Mouse (Mus musculus) ES-E14 (cell line): Measurements from ENCODE around the gene Lrmda. TPM values are rescaled to one million over a fixed set of nuclear protein-coding genes. Genes with fewer than 3 reads are reported as not detected.

Source experiments
- DNase-seq: peaks from one replicate; pipeline ENCODE4 v3.0.0-alpha.2; 2013; ENCODE audit warnings: low read depth, low spot score
- H3K27ac ChIP-seq: 2 replicates; pipeline ENCODE4 v1.5.1; 2012; ENCODE audit warnings: low read depth, mild to moderate bottlenecking, low read length, moderate library complexity, mixed read lengths; ENCODE audit not compliant: poor library complexity, insufficient read depth, severe bottlenecking
- H3K36me3 ChIP-seq: 2 replicates; pipeline ENCODE4 v1.6.1; 2012; ENCODE audit warnings: mild to moderate bottlenecking, low read length, moderate library complexity, mixed read lengths; ENCODE audit not compliant: control insufficient read depth, poor library complexity, insufficient read depth, severe bottlenecking
- H3K4me1 ChIP-seq, 2 experiments: fragments of 150-350 bp in 1 of 2; sonication (generic) in 1 of 2; 2 replicates each; pipeline ENCODE4 v1.6.1; 2012; ENCODE audit warnings: low read length in 2 of 2, mild to moderate bottlenecking in 1 of 2, mixed read lengths in 1 of 2; ENCODE audit not compliant: control insufficient read depth in 2 of 2, insufficient read depth in 2 of 2, poor library complexity in 1 of 2
- H3K4me3 ChIP-seq, 2 experiments: fragments of 150-350 bp in 1 of 2; sonication (generic) in 1 of 2; 2 replicates each; pipeline ENCODE4 v1.5.1; 2012; ENCODE audit warnings: low read length in 2 of 2, low read depth in 1 of 2, mild to moderate bottlenecking in 1 of 2, mixed read lengths in 1 of 2; ENCODE audit not compliant: insufficient read depth in 1 of 2, poor library complexity in 1 of 2, severe bottlenecking in 1 of 2
- H3K9ac ChIP-seq: 2 replicates; pipeline ENCODE4 v1.6.1; 2012; ENCODE audit warnings: low read depth, mild to moderate bottlenecking, low read length, mixed read lengths; ENCODE audit not compliant: poor library complexity, insufficient read depth, severe bottlenecking
- H3K9me3 ChIP-seq: fragments of 150-350 bp; sonication (generic); 2 replicates; pipeline ENCODE4 v1.6.1; 2012; ENCODE audit warnings: low read depth, mild to moderate bottlenecking, low read length; ENCODE audit not compliant: control insufficient read depth, insufficient read depth
- CHD2 ChIP-seq: IDR thresholded peaks from 2 replicates; pipeline ENCODE4 v1.6.1; 2014; ENCODE audit warnings: mild to moderate bottlenecking, low read depth, low read length, inconsistent platforms
- HCFC1 ChIP-seq: IDR thresholded peaks from 2 replicates; pipeline ENCODE4 v1.6.1; 2012; ENCODE audit warnings: low read length, inconsistent platforms, borderline replicate concordance; ENCODE audit not compliant: insufficient read depth
- MAFK ChIP-seq: IDR thresholded peaks from 2 replicates; pipeline ENCODE4 v1.6.1; 2014; ENCODE audit warnings: mild to moderate bottlenecking, low read depth, low read length, inconsistent platforms; ENCODE audit not compliant: insufficient read depth
- ZC3H11A ChIP-seq: IDR thresholded peaks from 2 replicates; pipeline ENCODE4 v1.6.1; 2012; ENCODE audit warnings: low read depth, mild to moderate bottlenecking, inconsistent platforms, low read length, borderline replicate concordance
- ZNF384 ChIP-seq: IDR thresholded peaks from 2 replicates; pipeline ENCODE4 v1.6.1; 2012; ENCODE audit warnings: low read depth, low read length, inconsistent platforms
- in situ Hi-C, 2 experiments: fragments of 600-800 bp; cut with MboI; formaldehyde crosslinking; loops; one replicate each; pipeline ENCODE4 v1.15.1; 2025; ENCODE audit warnings: low sequenced_read_pairs in 2 of 2, inconsistent platforms in 1 of 2; ENCODE audit not compliant: unreplicated experiment in 2 of 2
- total RNA-seq: library from RNA; depleted of rRNA; stranded (reverse); fragments of 300-350 nt; gene quantifications from 2 replicates; pipeline ENCODE4 v1.2.3, GENCODE M21; 2012

Lrmda gene
- total RNA-seq, 1 experiment: 0.22 TPM

GRCm38 (mm10) chr14:22952981-22953380 lies 933.5 kb downstream of the Lrmda start:
- Histone ChIP-seq H3K9ac (no peak overlapping the region), H3K4me3 (no peak overlapping the region), H3K27ac (no peak overlapping the region), H3K36me3 (no peaks in the 10 kb centered on the region), H3K4me1 (no peaks in the 10 kb centered on the region), H3K9me3 (no peaks in the 10 kb centered on the region)
- DNase-seq: no peak
- TF ChIP-seq CHD2 (no peak), ZNF384 (no peak), ZC3H11A (no peak), HCFC1 (no peak), MAFK (no peak)
- in situ Hi-C loops: no loop called here

- H3K9ac ChIP-seq: no peak overlapping the region
- in situ Hi-C loops: no loop called here
- H3K4me3 ChIP-seq: no peak overlapping the region
- H3K36me3 ChIP-seq: no peaks in the 10 kb centered on the region
- TF ChIP-seq HCFC1 (no peak), CHD2 (no peak), ZC3H11A (no peak), MAFK (no peak), ZNF384 (no peak)
- H3K4me1 ChIP-seq: no peaks in the 10 kb centered on the region
- no peak overlapping the region for H3K27ac ChIP-seq
- no peaks in the 10 kb centered on the region for H3K9me3 ChIP-seq
- no peak for DNase-seq
Observed at GRCm38 (mm10) chr14:22960166-22960565, 940.7 kb downstream of the Lrmda start.

GRCm38 (mm10) chr14:22964796-22965660 lies 945.5 kb downstream of the Lrmda start:
- H3K4me1 ChIP-seq: no peaks in the 10 kb centered on the region
- no peak overlapping the region for H3K9ac ChIP-seq
- H3K36me3 ChIP-seq: no peaks in the 10 kb centered on the region
- in situ Hi-C loops: no loop called here
- H3K27ac ChIP-seq: no peak overlapping the region
- H3K9me3 ChIP-seq: no peaks in the 10 kb centered on the region
- no peak for DNase-seq
- no peak overlapping the region for H3K4me3 ChIP-seq
- TF ChIP-seq ZNF384 (no peak), MAFK (no peak), CHD2 (no peak), ZC3H11A (no peak), HCFC1 (no peak)

DNA sequence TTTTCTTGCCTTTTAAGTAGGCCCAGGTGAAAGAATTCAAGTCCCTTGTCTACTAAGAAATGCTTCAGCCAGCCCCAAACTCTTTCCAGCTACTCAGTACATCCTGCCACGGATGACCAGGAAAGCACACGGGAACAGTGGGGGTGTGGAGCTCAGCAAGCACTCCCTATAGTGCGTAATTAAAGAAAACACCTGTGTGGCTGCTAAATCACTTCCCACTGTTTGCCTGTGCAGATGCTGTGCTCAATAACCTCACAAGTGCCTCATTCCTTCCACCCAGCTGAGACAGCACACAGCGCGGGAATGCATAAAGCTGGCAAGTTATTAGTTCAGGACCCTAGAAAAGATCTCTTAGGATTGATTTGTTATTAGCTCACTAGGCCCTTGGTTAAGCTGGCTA lies 949.2 kb downstream of the Lrmda start:
- in situ Hi-C loops: no loop called here
- no peaks in the 10 kb centered on the region for H3K9me3 ChIP-seq
- no peaks in the 10 kb centered on the region for H3K36me3 ChIP-seq
- TF ChIP-seq HCFC1 (no peak), CHD2 (no peak), ZNF384 (no peak), MAFK (no peak), ZC3H11A (no peak)
- no peak for DNase-seq
- H3K27ac ChIP-seq: no peak overlapping the region
- H3K9ac ChIP-seq: no peak overlapping the region
- no peak overlapping the region for H3K4me3 ChIP-seq
- H3K4me1 ChIP-seq: no peaks in the 10 kb centered on the region
